Mouse (Mus musculus): Measurements from ENCODE around the gene Spata46. TPM values are rescaled to one million over a fixed set of nuclear protein-coding genes. Genes with fewer than 3 reads are reported as not detected.

Gene Spata46
- polyA plus RNA-seq, 1 experiment from 2014 or later, result 0.70 TPM

DNA sequence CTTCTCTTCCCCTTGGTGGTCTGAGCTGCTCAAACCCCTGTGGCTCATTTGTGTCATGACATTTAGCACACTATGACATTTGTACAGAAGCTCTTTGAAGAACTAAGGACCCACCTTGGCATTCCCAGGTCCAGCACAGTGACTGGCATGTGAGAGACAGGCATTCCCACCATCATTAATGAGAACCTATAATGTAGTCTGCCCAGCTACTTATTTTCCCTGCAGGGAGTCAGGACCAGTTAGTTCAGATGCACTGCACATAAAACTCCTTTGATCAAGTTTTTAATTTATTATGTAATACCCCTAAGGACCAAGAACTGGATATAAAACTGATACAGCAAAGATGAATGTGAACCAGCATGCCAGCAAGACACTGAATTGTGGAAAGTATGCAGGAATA is 42.5 kb downstream of the Spata46 start:
- Histone ChIP-seq H3K9me3 (replicated peaks; ENCODE audit: control insufficient read depth, low read length) (no peaks in the 10 kb centered on the region), H3K4me2 (ENCODE audit: low read length) (no peak overlapping the region), H3K36me3 (ENCODE audit: control insufficient read depth, insufficient read depth, low read length) (no peaks in the 10 kb centered on the region), H3K27me3 (replicated peaks; ENCODE audit: control insufficient read depth, insufficient read depth, low read length) (no peaks in the 10 kb centered on the region), H3K9ac (ENCODE audit: low read length) (no peak overlapping the region), H3K4me1 (ENCODE audit: control insufficient read depth, insufficient read depth, low read length) (no peaks in the 10 kb centered on the region), H3K4me3 (ENCODE audit: low read depth, low read length) (no peak overlapping the region), H3K27ac (ENCODE audit: low read depth, low read length) (no peak overlapping the region)
- ATAC-seq (no peak), DNase-seq (ENCODE audit: low spot score) (no peak)

DNA sequence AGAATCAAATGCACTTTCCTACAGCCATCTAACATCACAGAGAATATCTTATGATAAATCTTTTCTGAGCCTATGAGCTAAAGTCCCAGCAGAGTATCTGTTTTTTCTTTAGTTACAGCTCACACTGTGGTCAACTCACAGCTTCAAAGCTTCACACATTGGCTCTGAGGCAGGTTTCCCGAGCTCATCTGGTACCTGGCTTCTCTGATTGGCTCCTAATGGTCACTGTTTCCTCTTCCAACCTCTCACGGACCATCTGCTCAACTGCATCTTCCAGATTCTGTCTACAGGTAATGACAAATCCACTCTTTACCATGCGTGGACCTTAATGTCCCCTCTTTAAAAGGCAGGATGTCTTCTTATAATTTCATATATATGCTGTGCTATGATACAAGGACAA is 44.7 kb downstream of the Spata46 start:
- WGBS, result 69% methylated on average over 3 of the region's 3 CpGs

DNA sequence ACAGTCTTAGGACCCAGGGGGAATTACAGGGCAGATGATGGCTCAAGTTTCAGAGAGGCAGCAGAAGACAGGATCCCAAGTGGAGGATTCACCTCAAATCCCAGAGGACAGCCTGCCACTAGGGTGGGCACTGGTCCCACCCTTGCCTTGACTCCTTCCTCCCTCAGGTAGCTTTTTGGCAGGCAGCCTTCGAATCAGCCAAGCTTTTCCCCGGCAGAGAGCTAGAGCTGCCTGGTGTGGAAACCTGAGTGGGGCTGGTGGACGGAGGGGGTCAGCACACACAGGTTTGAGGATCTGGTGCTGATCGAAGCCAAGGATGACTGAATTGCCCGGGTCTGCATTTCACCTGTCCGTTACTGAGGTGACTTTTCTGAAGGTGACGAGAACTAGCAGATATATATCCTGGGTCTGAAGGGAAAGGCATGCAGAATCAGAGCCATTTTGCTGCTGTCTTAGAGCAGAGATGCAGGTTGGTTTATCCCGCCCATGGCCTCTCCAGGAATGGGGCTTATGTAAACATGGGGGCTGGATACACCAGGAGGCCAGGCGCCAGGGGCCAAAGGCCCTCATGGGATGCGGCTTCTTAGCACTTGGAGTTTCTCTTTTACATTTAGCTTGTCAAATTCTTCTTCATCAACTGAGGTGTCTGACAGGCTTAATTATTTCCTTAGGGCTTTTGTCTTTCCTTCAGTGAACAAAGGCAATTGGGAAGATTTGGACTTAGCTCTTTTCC is 51.7 kb downstream of the Spata46 start:
- DNase-seq (ENCODE audit: low spot score), result no peak

More for the DNA sequence above, 44.7 kb downstream of the Spata46 start:
- Histone ChIP-seq H3K9me3 (replicated peaks; ENCODE audit: control insufficient read depth, low read length) (no peaks in the 10 kb centered on the region), H3K4me2 (ENCODE audit: low read length) (no peak overlapping the region), H3K4me3 (ENCODE audit: low read depth, low read length) (no peak overlapping the region), H3K4me1 (ENCODE audit: control insufficient read depth, insufficient read depth, low read length) (no peaks in the 10 kb centered on the region), H3K36me3 (ENCODE audit: control insufficient read depth, insufficient read depth, low read length) (no peaks in the 10 kb centered on the region), H3K27ac (ENCODE audit: low read depth, low read length) (no peak overlapping the region), H3K27me3 (replicated peaks; ENCODE audit: control insufficient read depth, insufficient read depth, low read length) (no peaks in the 10 kb centered on the region), H3K9ac (ENCODE audit: low read length) (no peak overlapping the region)
- ATAC-seq (no peak), DNase-seq (ENCODE audit: low spot score) (no peak)

More for the DNA sequence above, 51.7 kb downstream of the Spata46 start:
- H3K36me3 ChIP-seq (ENCODE audit: control insufficient read depth, insufficient read depth, low read length), result no peaks in the 10 kb centered on the region
- H3K27me3 ChIP-seq (replicated peaks; ENCODE audit: control insufficient read depth, insufficient read depth, low read length), result no peaks in the 10 kb centered on the region
- H3K27ac ChIP-seq (ENCODE audit: low read depth, low read length), result no peak overlapping the region
- no peak overlapping the region for H3K4me3 ChIP-seq (ENCODE audit: low read depth, low read length)
- 73% methylated on average over 10 of the region's 10 CpGs for WGBS
- no peaks in the 10 kb centered on the region for H3K4me1 ChIP-seq (ENCODE audit: control insufficient read depth, insufficient read depth, low read length)
- no peak overlapping the region for H3K9ac ChIP-seq (ENCODE audit: low read length)
- H3K4me2 ChIP-seq (ENCODE audit: low read length), result no peak overlapping the region
- no peak for ATAC-seq
- no peaks in the 10 kb centered on the region for H3K9me3 ChIP-seq (replicated peaks; ENCODE audit: control insufficient read depth, low read length)

Other genes with a start within 250 kb of the Spata46 start
- 4.7 and 9.9 TPM in 2 replicates for gene Ddr2, start 198.0 kb upstream of the Spata46 start, polyA plus RNA-seq (2014; fragmentation: Nextera tagmentation; extraction: Ambion mirVana)
- gene Uap1, start 133.8 kb upstream of the Spata46 start, polyA plus RNA-seq (2014; fragmentation: Nextera tagmentation; extraction: Ambion mirVana), result 57.9 and 63.6 TPM in 2 replicates
- gene Uhmk1, start 93.4 kb upstream of the Spata46 start, polyA plus RNA-seq (2014; fragmentation: Nextera tagmentation; extraction: Ambion mirVana), result 7.4 and 7.5 TPM in 2 replicates
- not detected in 2 replicates for gene Sh2d1b2, start 76.1 kb upstream of the Spata46 start, polyA plus RNA-seq (2014; fragmentation: Nextera tagmentation; extraction: Ambion mirVana)
- gene Sh2d1b1, start 31.5 kb upstream of the Spata46 start, polyA plus RNA-seq (2014; fragmentation: Nextera tagmentation; extraction: Ambion mirVana), result 0.09 TPM in 1 of 2 replicates, not detected in the other
- gene Gm7694, start 2.5 kb upstream of the Spata46 start, polyA plus RNA-seq (2014; fragmentation: Nextera tagmentation; extraction: Ambion mirVana), result 2.3 TPM in 2 replicates